Mouse (Mus musculus): ENCODE results near the gene Gfpt2. TPM values are rescaled to one million over a fixed set of nuclear protein-coding genes. Genes with fewer than 3 reads are reported as not detected.
"Not testable (repeated sequence)": the region's sequence is repeated elsewhere in the genome, so short reads cannot be mapped to it uniquely, and the experiment has no call there.

Gene Gfpt2
- polyA plus RNA-seq, 1 experiment from 2014 or later, result 11.1 TPM

DNA sequence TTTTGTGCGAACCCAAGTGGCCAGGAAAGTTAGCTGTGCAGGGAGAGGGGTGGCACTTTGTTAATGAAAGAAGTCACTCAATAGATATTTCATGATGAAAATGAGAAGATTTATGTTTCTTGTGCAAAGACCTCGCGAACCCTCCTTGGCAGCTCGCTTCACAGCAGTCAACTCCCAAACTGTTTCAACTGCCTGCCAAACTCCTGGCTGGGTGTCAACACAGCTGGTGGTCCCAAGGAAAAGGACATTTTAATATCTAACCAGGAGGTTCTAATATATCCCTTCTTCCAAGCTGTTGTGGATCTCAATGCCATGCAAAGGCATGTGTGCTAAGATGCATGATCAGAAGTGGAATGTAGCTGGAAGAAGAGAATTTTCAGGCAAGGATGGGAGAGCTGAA, 7.5 kb downstream of the Gfpt2 start:
- Histone ChIP-seq H3K27ac (replicated peaks) (0 out of 2 replicates have a peak overlapping the region, but pooled peaks have one; percentile 9), H3K27me3 (no peaks in the 10 kb centered on the region), H3K4me2 (replicated peaks) (no peak overlapping the region), H3K4me3 (no peak overlapping the region), H3K9me3 (no peaks in the 10 kb centered on the region), H3K9ac (replicated peaks) (no peak overlapping the region), H3K36me3 (no peaks in the 10 kb centered on the region), H3K4me1 (peaks cover 8% of the 10 kb centered on the region; the same call in 1 of the 2 replicates)
- no peak for ATAC-seq (replicated peaks)
- WGBS, result 67% methylated on average over 4 of the region's 4 CpGs

DNA sequence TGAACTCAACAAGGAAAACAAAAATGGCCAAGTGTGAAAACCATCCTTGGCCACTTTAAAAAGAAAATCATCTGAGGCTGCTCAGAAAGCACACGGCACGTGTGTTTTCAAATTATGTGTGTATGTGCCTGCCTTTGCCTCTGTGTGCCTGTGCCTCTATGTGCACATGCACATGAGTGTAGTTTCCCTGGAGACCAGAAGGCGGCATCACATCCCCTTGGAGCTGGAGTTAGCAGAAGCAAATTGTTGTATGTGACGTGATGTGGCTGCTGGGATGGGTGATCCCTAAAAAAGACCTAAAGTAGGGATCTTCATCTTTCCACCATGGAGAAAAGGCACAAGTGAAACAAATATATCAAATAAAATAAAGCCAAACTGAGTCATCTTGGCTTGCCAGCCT, 9.8 kb downstream of the Gfpt2 start:
- Histone ChIP-seq H3K36me3 (peaks cover 5% of the 10 kb centered on the region; the same call in 1 of the 2 replicates), H3K4me2 (replicated peaks) (no peak overlapping the region), H3K9me3 (no peaks in the 10 kb centered on the region), H3K4me3 (no peak overlapping the region), H3K27ac (replicated peaks) (no peak overlapping the region), H3K27me3 (no peaks in the 10 kb centered on the region), H3K9ac (replicated peaks) (no peak overlapping the region), H3K4me1 (peaks cover 8% of the 10 kb centered on the region; the same call in 1 of the 2 replicates)
- no peak for ATAC-seq (replicated peaks)
- 96% methylated on average over 4 of the region's 4 CpGs for WGBS

DNA sequence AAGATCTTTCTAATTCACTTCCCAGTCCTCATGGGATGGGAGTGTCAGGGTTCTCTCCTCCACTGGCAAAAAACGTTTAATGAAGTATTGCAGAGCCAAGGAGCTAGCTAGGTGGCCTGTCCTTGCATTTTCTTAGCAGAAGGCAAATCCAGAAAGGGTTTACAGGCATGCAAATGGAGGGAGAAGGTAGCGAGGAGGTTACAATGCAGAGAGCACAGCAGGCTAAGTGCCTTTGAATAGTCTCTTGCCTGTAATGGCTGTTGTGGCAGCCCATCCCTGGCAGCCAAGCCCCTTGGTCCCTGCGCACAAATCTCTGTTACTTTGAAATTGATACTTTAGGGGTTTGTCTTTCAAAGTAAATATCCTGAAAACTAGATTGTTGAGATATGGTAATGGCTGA, 12.2 kb downstream of the Gfpt2 start:
- H3K4me2 ChIP-seq (replicated peaks), result no peak overlapping the region
- no peak overlapping the region for H3K4me3 ChIP-seq
- 28% methylated on average over 3 of the region's 3 CpGs for WGBS
- ATAC-seq (replicated peaks), result no peak
- peaks cover 6% of the 10 kb centered on the region; the same call in 1 of the 2 replicates for H3K36me3 ChIP-seq
- H3K9ac ChIP-seq (replicated peaks), result no peak overlapping the region
- no peaks in the 10 kb centered on the region for H3K27me3 ChIP-seq
- no peaks in the 10 kb centered on the region for H3K9me3 ChIP-seq
- no peak overlapping the region for H3K27ac ChIP-seq (replicated peaks)
- H3K4me1 ChIP-seq, result peaks cover 4% of the 10 kb centered on the region; the same call in 1 of the 2 replicates

DNA sequence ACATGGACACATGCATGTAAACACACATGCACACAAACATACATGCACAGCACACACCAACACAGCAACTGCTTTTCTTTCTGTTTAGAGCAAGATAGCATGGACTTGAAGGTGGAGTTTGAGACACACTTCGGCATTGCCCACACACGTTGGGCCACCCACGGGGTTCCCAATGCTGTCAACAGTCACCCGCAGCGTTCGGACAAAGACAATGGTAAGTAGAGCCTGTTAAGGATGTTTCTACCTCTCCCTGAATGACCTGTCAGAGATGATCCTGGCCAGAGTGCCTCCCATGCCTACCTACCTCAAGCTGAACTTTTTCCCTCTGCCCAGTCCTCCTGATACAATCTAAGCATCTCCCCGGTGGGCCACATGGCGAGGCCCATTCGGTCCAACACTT, 15.0 kb downstream of the Gfpt2 start:
- H3K27me3 ChIP-seq, result no peaks in the 10 kb centered on the region

DNA sequence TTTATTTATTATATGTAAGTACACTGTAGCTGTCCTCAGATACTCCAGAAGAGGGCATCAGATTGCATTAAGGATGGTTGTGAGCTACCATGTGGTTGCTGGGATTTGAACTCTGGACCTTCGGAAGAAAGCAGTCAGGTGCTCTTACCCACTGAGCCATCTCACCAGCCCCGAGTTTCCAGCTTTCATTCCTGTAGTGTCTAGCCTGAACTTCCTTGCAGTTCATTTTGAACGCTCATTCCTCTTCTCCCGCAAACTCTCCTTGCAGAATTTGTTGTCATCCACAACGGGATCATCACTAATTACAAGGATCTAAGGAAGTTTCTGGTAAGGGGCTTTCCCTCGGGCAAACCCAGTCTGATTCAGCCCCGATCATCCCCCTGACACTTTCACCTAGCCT, 16.7 kb downstream of the Gfpt2 start:
- not testable (repeated sequence) for H3K4me3 ChIP-seq; H3K4me2 ChIP-seq (replicated peaks); H3K27me3 ChIP-seq; H3K36me3 ChIP-seq; H3K9me3 ChIP-seq; ATAC-seq (replicated peaks); H3K9ac ChIP-seq (replicated peaks); H3K4me1 ChIP-seq; H3K27ac ChIP-seq (replicated peaks)
- 78% methylated on average over 7 of the region's 7 CpGs for WGBS

More for the DNA sequence above, 15.0 kb downstream of the Gfpt2 start:
- WGBS, result 93% methylated on average over 9 of the region's 9 CpGs
- H3K9ac ChIP-seq (replicated peaks), result no peak overlapping the region
- H3K4me3 ChIP-seq, result no peak overlapping the region
- no peaks in the 10 kb centered on the region for H3K4me1 ChIP-seq
- H3K9me3 ChIP-seq, result no peaks in the 10 kb centered on the region
- H3K4me2 ChIP-seq (replicated peaks), result no peak overlapping the region
- no peak for ATAC-seq (replicated peaks)
- H3K36me3 ChIP-seq, result peaks cover 9% of the 10 kb centered on the region; the same call in 1 of the 2 replicates
- H3K27ac ChIP-seq (replicated peaks), result no peak overlapping the region

DNA sequence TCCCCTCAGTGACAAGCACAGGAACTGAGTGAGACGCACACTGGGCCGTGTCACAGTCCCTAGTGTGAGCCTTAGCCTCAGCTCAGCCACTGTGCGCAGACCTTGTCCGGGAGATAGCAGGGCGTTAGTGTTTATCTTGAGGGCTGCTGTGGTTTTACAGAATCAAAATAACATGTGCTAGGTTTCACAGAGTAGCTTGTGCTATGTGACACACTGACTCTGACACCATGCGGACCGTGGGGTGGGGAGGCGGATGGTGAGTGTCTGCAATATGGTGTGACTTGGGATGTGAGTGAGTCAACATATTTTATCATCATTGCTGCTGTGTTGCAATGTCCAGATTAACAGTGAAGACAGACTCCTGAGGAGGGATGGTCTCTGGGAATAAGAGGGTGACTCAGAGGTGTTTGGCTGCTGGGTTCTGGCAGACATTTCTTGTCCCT, 17.1 kb downstream of the Gfpt2 start:
- Histone ChIP-seq H3K9me3 (no peaks in the 10 kb centered on the region), H3K9ac (replicated peaks) (no peak overlapping the region), H3K4me1 (no peaks in the 10 kb centered on the region), H3K4me3 (no peak overlapping the region), H3K36me3 (peaks cover 9% of the 10 kb centered on the region; the same call in 1 of the 2 replicates), H3K27ac (replicated peaks) (no peak overlapping the region), H3K4me2 (replicated peaks) (no peak overlapping the region), H3K27me3 (no peaks in the 10 kb centered on the region)
- no peak for ATAC-seq (replicated peaks)
- 92% methylated on average over 8 of the region's 8 CpGs for WGBS

DNA sequence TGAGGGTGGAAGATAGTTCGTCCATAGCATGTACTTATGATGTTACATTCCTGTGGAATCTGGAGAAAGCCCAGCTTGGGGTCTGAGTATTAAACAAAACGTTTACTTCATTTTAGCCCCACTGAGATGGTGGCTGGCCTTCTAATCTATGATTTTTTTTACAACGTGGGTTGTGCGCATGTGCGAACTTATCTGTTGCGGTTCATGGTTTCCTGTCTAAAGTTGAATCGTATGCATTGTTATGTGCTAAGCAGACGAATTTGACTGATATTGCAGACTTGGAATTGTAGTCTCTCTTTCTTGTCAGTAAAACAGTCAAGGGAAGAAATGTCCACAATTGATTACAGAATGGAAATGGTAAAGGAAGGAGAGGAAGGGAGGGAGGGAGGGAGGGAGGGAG, 17.9 kb downstream of the Gfpt2 start:
- H3K4me2 ChIP-seq (replicated peaks), result no peak overlapping the region
- H3K27ac ChIP-seq (replicated peaks), result no peak overlapping the region
- no peaks in the 10 kb centered on the region for H3K4me1 ChIP-seq
- no peaks in the 10 kb centered on the region for H3K9me3 ChIP-seq
- no peak overlapping the region for H3K9ac ChIP-seq (replicated peaks)
- H3K4me3 ChIP-seq, result no peak overlapping the region
- no peak for ATAC-seq (replicated peaks)
- no peaks in the 10 kb centered on the region for H3K27me3 ChIP-seq
- WGBS, result 87% methylated on average over 8 of the region's 8 CpGs
- peaks cover 9% of the 10 kb centered on the region; the same call in 1 of the 2 replicates for H3K36me3 ChIP-seq

DNA sequence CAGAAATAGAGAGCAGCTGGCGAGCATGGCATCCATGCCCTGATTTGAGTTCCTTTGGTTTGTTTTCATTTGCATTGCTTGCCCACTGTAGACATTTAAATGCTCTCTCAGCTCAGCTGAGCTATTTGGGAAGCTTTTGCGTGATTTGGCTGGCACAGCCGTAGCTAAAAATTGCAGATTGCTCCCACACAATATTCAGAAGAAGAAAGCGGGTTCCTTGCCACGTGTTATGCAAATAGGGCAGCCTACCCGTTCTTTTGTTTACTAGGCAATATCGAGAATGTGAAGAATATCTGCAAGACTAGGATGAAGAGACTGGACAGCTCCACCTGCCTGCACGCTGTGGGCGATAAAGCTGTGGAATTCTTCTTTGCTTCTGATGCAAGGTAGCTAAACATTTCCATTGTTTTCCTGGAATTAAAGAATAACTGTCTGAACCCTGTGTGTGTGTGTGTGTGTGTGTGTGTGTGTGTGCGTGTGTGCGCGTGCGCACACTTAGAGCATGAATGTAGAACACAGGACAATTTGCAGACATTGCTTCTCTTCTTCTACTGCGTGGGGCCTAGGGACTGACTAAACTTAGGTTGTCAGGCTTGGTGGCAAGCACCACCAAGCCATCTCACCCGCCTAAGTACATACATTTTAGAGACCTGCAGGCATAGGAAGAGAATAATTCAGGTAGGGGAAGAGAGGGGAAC, 25.0 kb downstream of the Gfpt2 start:
- peak overlapping the region; percentile 78 for H3K27ac ChIP-seq (replicated peaks)
- 0 out of 2 replicates have a peak overlapping the region, but pooled peaks have one; percentile 2 for H3K4me2 ChIP-seq (replicated peaks)
- no peaks in the 10 kb centered on the region for H3K9me3 ChIP-seq
- H3K4me1 ChIP-seq, result peaks cover 19% of the 10 kb centered on the region
- 62% methylated on average over 15 of the region's 15 CpGs for WGBS
- ATAC-seq (replicated peaks), result peak; percentile 70; the same call in 1 of the 2 replicates
- peaks cover 13% of the 10 kb centered on the region for H3K36me3 ChIP-seq
- H3K4me3 ChIP-seq, result 0 out of 2 replicates have a peak overlapping the region, but pooled peaks have one; percentile 4
- no peak overlapping the region for H3K9ac ChIP-seq (replicated peaks)
- no peaks in the 10 kb centered on the region for H3K27me3 ChIP-seq

DNA sequence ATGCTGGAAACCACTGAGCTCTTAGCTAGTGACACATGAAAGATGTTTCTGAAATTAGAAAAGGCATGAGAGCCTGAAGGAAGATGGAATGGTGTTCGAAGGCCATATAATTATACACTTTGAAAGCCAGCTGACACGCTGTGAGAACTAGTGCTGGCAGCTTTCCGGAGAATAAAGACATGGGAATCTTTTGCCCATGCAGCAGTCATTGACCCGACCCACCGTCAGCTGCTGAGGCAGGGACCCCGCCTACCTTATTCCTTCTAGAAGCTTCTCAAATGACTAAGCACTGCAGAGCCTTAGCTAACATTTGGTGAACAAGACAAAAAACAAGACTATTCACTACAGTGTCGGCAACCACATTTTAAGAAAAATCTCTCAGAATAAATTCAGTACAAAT, 25.7 kb downstream of the Gfpt2 start:
- no peak overlapping the region for H3K9ac ChIP-seq (replicated peaks)
- no peaks in the 10 kb centered on the region for H3K9me3 ChIP-seq
- H3K4me1 ChIP-seq, result peaks cover 19% of the 10 kb centered on the region
- H3K27ac ChIP-seq (replicated peaks), result peak overlapping the region; percentile 78
- H3K36me3 ChIP-seq, result peaks cover 20% of the 10 kb centered on the region
- 0 out of 2 replicates have a peak overlapping the region, but pooled peaks have one; percentile 2 for H3K4me2 ChIP-seq (replicated peaks)
- no peaks in the 10 kb centered on the region for H3K27me3 ChIP-seq
- 59% methylated on average over 7 of the region's 7 CpGs for WGBS
- ATAC-seq (replicated peaks), result 0 out of 2 replicates have a peak, but pooled peaks have one; percentile 35
- H3K4me3 ChIP-seq, result no peak overlapping the region

DNA sequence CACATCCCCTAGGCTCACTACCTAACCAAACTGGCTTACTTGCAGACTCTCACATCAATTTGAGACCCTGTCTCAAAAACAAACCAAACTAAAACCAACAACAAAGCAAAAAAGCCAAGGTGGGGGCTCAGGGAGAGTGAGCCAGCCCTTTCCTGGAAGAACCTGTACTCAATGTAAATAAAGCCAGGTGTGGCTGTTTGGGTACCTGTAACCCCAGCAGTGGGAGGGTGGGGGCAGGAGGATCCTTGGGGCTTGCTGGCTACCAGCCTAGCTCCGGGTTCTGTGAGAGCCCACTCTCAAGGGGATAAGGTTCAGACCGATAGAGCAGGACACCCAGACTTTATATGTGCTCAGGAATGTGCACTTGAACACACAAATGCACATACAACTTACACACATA, 26.9 kb downstream of the Gfpt2 start:
- Histone ChIP-seq H3K9ac (replicated peaks) (no peak overlapping the region), H3K4me1 (peaks cover 19% of the 10 kb centered on the region), H3K27ac (replicated peaks) (no peak overlapping the region), H3K27me3 (no peaks in the 10 kb centered on the region), H3K36me3 (peaks cover 30% of the 10 kb centered on the region), H3K4me3 (no peak overlapping the region), H3K4me2 (replicated peaks) (no peak overlapping the region), H3K9me3 (no peaks in the 10 kb centered on the region)
- WGBS, result 84% methylated on average over 2 of the region's 2 CpGs
- no peak for ATAC-seq (replicated peaks)

DNA sequence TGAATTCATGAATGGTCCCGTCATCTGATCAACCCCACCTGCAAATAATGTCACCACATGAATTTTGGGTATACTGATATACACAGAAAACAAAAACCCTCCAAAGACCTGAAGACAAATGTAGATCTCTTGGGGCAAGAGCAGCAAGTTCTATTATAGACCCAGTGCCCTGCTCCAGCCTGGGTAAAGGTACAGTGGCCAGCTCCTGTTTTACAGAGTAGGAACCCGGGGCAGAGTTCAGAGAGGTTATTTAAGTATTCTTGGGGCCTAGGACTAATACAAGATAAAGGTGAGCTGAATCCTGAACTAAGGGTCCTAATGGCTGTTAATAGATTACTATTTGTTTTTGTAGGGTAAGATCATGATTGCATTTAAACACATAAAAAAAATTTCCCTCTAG, 27.6 kb downstream of the Gfpt2 start:
- no peak for ATAC-seq (replicated peaks)
- Histone ChIP-seq H3K9me3 (no peaks in the 10 kb centered on the region), H3K4me2 (replicated peaks) (no peak overlapping the region), H3K36me3 (peaks cover 30% of the 10 kb centered on the region), H3K27ac (replicated peaks) (no peak overlapping the region), H3K4me1 (peaks cover 19% of the 10 kb centered on the region), H3K9ac (replicated peaks) (no peak overlapping the region), H3K27me3 (no peaks in the 10 kb centered on the region), H3K4me3 (no peak overlapping the region)
- WGBS, result 91% methylated on average over 2 of the region's 2 CpGs

DNA sequence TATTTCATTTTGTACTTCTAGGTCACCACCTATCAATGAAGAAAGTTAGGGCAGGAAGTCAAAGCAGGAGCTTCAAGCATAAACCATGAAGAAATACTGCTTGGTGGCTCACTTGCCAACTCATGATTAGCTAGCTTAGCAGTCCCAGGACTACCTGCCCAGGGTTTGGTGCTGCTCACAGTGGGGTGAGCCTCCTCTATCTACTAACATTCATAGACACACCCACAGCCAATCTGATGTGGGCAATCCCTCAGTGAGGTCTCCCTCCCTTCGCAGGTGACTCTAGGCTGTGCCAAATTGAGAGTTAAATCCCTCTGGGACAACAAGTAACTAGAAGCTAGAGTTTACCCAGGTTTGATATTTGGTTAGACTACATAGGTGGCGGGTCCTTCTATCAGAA, 28.4 kb downstream of the Gfpt2 start:
- Histone ChIP-seq H3K36me3 (peaks cover 32% of the 10 kb centered on the region), H3K4me2 (replicated peaks) (no peak overlapping the region), H3K27me3 (no peaks in the 10 kb centered on the region), H3K9ac (replicated peaks) (no peak overlapping the region), H3K4me1 (peaks cover 19% of the 10 kb centered on the region), H3K9me3 (no peaks in the 10 kb centered on the region), H3K4me3 (no peak overlapping the region), H3K27ac (replicated peaks) (no peak overlapping the region)
- no peak for ATAC-seq (replicated peaks)
- 94% methylated on average over 2 of the region's 2 CpGs for WGBS

Data from forebrain, embryonic 15.5 days (tissue).